Mouse (Mus musculus): ENCODE results near the gene Egfr. TPM values are rescaled to one million over a fixed set of nuclear protein-coding genes. Genes with fewer than 3 reads are reported as not detected.

Egfr gene
- polyA plus RNA-seq, 1 experiment from 2014 or later: 9.2 TPM

DNA sequence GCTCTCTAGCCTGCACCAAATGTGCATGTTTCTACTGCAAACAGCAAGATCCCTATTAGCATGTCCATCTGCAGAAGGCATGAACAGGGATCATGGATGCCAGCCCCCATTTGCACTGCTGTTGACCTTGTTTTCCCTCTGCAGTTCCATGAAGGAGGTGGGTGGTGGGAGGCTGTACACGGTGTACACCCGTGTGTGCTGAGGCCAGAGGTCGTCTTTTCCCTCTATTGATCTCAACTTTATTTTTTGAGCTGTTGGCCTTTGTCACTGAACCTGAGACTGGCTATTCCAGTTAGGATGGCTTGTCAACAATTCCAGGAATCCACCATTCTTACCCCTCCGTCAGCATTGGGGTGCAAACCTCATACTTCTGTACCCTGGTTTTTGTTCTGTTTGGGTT is 9.8 kb upstream of the Egfr start:
- no peak for ATAC-seq (ENCODE audit: insufficient read depth)
- DNase-seq: no peak
- no peaks in the 10 kb centered on the region for H3K9me3 ChIP-seq (ENCODE audit: low read depth, low read length)
- H3K9ac ChIP-seq: no peak overlapping the region
- no peak overlapping the region for H3K27ac ChIP-seq (ENCODE audit: low read depth)
- no peak overlapping the region for H3K4me3 ChIP-seq (ENCODE audit: low read depth, low read length)
- H3K27me3 ChIP-seq (ENCODE audit: insufficient read depth, low read length): no peaks in the 10 kb centered on the region
- TF ChIP-seq CTCF (IDR thresholded peaks at IDR 0.05; ENCODE audit: low read depth): no peak
- H3K4me1 ChIP-seq (ENCODE audit: insufficient read depth): no peaks in the 10 kb centered on the region
- WGBS: 64% methylated on average over 4 of the region's 4 CpGs
- no peak overlapping the region for H3K4me2 ChIP-seq
- H3K36me3 ChIP-seq (ENCODE audit: insufficient read depth): no peaks in the 10 kb centered on the region

- no peaks in the 10 kb centered on the region for H3K36me3 ChIP-seq (ENCODE audit: insufficient read depth)
- 82% methylated on average over 2 of the region's 2 CpGs for WGBS
- no peak overlapping the region for H3K4me3 ChIP-seq (ENCODE audit: low read depth, low read length)
- H3K4me1 ChIP-seq (ENCODE audit: insufficient read depth): no peaks in the 10 kb centered on the region
- H3K27ac ChIP-seq (ENCODE audit: low read depth): no peak overlapping the region
- DNase-seq (no peak), ATAC-seq (ENCODE audit: insufficient read depth) (no peak)
- no peaks in the 10 kb centered on the region for H3K9me3 ChIP-seq (ENCODE audit: low read depth, low read length)
- no peak overlapping the region for H3K4me2 ChIP-seq
- no peak overlapping the region for H3K9ac ChIP-seq
- no peaks in the 10 kb centered on the region for H3K27me3 ChIP-seq (ENCODE audit: insufficient read depth, low read length)
- no peak for TF ChIP-seq CTCF (IDR thresholded peaks at IDR 0.05; ENCODE audit: low read depth)
These were observed 9.2 kb upstream of the Egfr start for GRCm38 (mm10) chr11:16742821-16743220.

DNA sequence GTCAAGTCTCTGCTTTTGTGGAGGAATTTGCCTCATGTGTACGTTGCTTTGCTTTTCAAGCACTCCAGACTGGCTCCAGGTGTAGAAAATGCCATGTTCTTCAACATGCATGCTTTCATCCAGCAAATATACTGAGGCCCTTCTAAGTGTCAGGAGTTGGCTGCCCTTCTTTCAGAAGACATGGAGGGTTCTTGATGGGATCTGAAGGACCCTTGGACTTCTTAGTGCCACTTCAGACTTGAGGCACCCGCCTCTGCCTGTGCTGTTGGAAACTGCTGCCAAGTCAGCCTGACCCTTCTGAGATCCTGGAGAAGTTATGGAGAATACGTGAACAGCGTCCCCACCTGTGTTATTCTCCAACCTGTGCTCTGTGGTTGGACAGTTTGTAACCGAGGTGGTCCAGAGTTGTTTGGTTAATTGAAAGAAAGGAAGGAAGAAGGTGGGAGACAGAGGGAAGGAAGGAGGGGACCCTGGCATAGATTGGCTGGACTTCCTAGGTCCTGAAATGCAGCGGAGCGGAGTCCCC is 483 bp upstream of the Egfr start:
- peak; percentile 84 for DNase-seq

DNA sequence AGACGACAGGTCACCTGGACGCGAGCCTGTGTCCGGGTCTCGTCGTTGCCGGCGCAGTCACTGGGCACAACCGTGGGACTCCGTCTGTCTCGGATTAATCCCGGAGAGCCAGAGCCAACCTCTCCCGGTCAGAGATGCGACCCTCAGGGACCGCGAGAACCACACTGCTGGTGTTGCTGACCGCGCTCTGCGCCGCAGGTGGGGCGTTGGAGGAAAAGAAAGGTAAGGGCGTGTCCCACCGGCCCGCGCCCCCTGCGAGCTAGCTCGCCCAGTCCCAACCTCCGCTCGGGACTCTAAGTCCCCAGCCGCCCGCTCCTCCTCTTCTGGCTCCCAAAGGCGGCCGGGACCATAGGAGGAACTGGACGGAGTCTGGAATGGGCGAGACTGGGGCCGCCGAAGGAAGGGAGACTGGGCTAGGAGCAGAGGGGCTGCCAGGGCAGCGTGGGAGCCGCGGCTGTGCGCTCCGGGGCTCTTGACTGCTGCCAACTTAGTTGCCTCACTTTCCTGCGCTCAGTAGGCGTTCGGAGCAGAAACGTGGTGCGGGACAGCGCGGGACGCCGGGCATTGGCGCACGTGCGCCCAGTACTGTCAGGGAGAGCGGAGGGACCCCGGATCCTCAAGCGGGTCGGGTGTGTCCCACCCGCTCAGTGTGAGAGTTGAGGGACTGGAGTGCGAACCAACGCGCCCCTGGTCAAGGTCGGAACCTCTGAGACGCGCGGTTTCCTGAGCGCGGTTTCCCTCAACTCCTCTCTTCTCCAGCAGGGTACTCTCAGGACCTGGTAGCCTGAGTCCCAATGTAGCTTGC is 548 bp downstream of the Egfr start:
- no peaks in the 10 kb centered on the region for H3K27me3 ChIP-seq (ENCODE audit: insufficient read depth, low read length)
- no peaks in the 10 kb centered on the region for H3K9me3 ChIP-seq (ENCODE audit: low read depth, low read length)
- WGBS: under 1% methylated on average over 67 of the region's 68 CpGs
- peak; percentile 55 for TF ChIP-seq CTCF (IDR thresholded peaks at IDR 0.05; ENCODE audit: low read depth)
- no peaks in the 10 kb centered on the region for H3K36me3 ChIP-seq (ENCODE audit: insufficient read depth)
- peak overlapping the region; percentile 58; the same call in 1 of the 2 replicates for H3K27ac ChIP-seq (ENCODE audit: low read depth)
- peak overlapping the region; percentile 88 for H3K4me2 ChIP-seq
- H3K4me3 ChIP-seq (ENCODE audit: low read depth, low read length): peak overlapping the region; percentile 68
- H3K4me1 ChIP-seq (ENCODE audit: insufficient read depth): peaks cover 9% of the 10 kb centered on the region; the same call in 1 of the 2 replicates
- DNase-seq: peak; percentile 62
- ATAC-seq (ENCODE audit: insufficient read depth): peak; percentile 65
- H3K9ac ChIP-seq: peak overlapping the region; percentile 69

More for the DNA sequence above, 483 bp upstream of the Egfr start:
- TF ChIP-seq CTCF (IDR thresholded peaks at IDR 0.05; ENCODE audit: low read depth): no peak
- peak overlapping the region; percentile 69; the same call in 1 of the 2 replicates for H3K9ac ChIP-seq
- ATAC-seq (ENCODE audit: insufficient read depth): peak; percentile 76
- H3K4me3 ChIP-seq (ENCODE audit: low read depth, low read length): peak overlapping the region; percentile 68
- H3K9me3 ChIP-seq (ENCODE audit: low read depth, low read length): no peaks in the 10 kb centered on the region
- 26% methylated on average over 7 of the region's 7 CpGs for WGBS
- H3K27me3 ChIP-seq (ENCODE audit: insufficient read depth, low read length): no peaks in the 10 kb centered on the region
- H3K4me2 ChIP-seq: peak overlapping the region; percentile 88
- no peaks in the 10 kb centered on the region for H3K36me3 ChIP-seq (ENCODE audit: insufficient read depth)
- H3K4me1 ChIP-seq (ENCODE audit: insufficient read depth): peaks cover 9% of the 10 kb centered on the region; the same call in 1 of the 2 replicates
- peak overlapping the region; percentile 58; the same call in 1 of the 2 replicates for H3K27ac ChIP-seq (ENCODE audit: low read depth)

DNA sequence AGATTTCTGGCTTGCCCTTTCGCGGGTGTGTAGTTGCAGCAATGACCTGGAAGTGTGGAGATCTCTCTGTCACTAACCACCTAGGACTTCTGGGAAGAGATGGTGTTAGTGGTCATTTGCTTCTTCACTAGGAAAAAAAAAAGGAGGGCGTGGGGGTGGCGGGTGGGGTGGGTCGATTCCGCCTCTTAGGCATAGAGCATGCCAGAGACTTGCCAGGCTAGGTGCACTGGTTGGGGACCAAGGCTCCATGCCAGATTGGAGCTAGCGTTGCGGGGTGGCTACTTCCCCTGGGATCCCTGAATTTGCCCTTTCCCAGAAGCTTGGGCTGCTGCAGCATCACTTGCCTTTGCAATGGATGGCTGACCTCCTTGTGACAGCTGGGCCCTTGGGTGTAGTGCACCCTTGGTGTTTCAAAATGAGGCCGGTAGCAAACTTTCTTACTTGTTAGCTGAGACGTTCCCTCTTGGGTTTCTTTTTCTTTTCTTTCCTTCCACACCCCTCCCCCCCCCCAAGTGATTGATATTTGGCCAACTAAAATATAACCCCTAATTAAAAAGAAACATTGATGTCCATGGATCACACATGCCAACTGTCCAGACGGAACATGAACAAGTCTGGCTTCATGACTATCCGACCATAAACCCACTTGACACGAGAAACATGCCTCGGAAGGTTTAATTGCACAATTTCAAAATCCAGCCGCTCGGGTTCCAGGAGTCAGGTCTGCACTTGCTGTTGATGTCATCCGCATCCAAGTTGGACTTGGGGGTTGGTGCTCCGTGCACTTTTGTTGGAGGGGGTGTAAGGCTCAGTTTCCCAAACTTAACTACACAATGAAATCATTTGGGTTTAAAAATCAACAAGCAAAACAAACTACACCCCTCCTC is 1.4 kb downstream of the Egfr start:
- no peak overlapping the region for H3K27ac ChIP-seq (ENCODE audit: low read depth)
- DNase-seq (peak; percentile 24), ATAC-seq (ENCODE audit: insufficient read depth) (no peak)
- H3K27me3 ChIP-seq (ENCODE audit: insufficient read depth, low read length): no peaks in the 10 kb centered on the region
- peak overlapping the region; percentile 68 for H3K4me3 ChIP-seq (ENCODE audit: low read depth, low read length)
- peak overlapping the region; percentile 69 for H3K9ac ChIP-seq
- no peaks in the 10 kb centered on the region for H3K9me3 ChIP-seq (ENCODE audit: low read depth, low read length)
- no peaks in the 10 kb centered on the region for H3K36me3 ChIP-seq (ENCODE audit: insufficient read depth)
- TF ChIP-seq CTCF (IDR thresholded peaks at IDR 0.05; ENCODE audit: low read depth): no peak
- WGBS: 20% methylated on average over 18 of the region's 18 CpGs
- H3K4me1 ChIP-seq (ENCODE audit: insufficient read depth): peaks cover 9% of the 10 kb centered on the region; the same call in 1 of the 2 replicates
- H3K4me2 ChIP-seq: peak overlapping the region; percentile 88

- ATAC-seq (ENCODE audit: insufficient read depth): no peak
- Histone ChIP-seq H3K4me1 (ENCODE audit: insufficient read depth) (no peaks in the 10 kb centered on the region), H3K9ac (no peak overlapping the region), H3K4me3 (ENCODE audit: low read depth, low read length) (no peak overlapping the region), H3K27ac (ENCODE audit: low read depth) (no peak overlapping the region), H3K27me3 (ENCODE audit: insufficient read depth, low read length) (no peaks in the 10 kb centered on the region), H3K9me3 (ENCODE audit: low read depth, low read length) (no peaks in the 10 kb centered on the region), H3K4me2 (no peak overlapping the region), H3K36me3 (ENCODE audit: insufficient read depth) (no peaks in the 10 kb centered on the region)
- DNase-seq: no peak
- WGBS: 62% methylated on average over 6 of the region's 6 CpGs
- TF ChIP-seq CTCF (IDR thresholded peaks at IDR 0.05; ENCODE audit: low read depth): no peak
These were observed 7.9 kb downstream of the Egfr start for GRCm38 (mm10) chr11:16759930-16760329.
